Comparison of ENCODE assay signal across 22 mouse cellular contexts in genomic region chr7:75769909-75770308, GRCm38 (mm10).
DNase-seq lines count a peak whose midpoint lies in the region; ATAC-seq lines count a peak whose summit lies in the region.
"Had no signal": no experiment of that assay in that cellular context is flagged by ENCODE, and none has a peak within 500 bp of the region (broad histone marks: within the 10 kb centered on the region; RNA-seq: fewer than 3 reads in every experiment).

No protein-coding gene starts in this region.

- H3K9me3 ChIP-seq in heart, embryonic 10.5 days: no peaks in the 10 kb centered on the region
- no peaks in the 10 kb centered on the region for H3K9me3 ChIP-seq in heart, embryonic 12.5 days (replicated peaks)
- no peaks in the 10 kb centered on the region for H3K9me3 ChIP-seq in megakaryocyte, embryonic 14.5 days
- H3K9me3 ChIP-seq in hindbrain, embryonic 13.5 days: no peaks in the 10 kb centered on the region
- H3K9me3 ChIP-seq: embryonic facial prominence, embryonic 10.5 days; embryonic facial prominence, embryonic 12.5 days; forebrain, embryonic 13.5 days; forebrain, embryonic 15.5 days had no signal

- H3K4me1 ChIP-seq in heart, embryonic 10.5 days: no peaks in the 10 kb centered on the region
- H3K4me1 ChIP-seq in heart, embryonic 12.5 days (replicated peaks): no peaks in the 10 kb centered on the region
- peaks cover 71% of the 10 kb centered on the region for H3K4me1 ChIP-seq in megakaryocyte, embryonic 14.5 days
- no peaks in the 10 kb centered on the region for H3K4me1 ChIP-seq in hindbrain, embryonic 13.5 days (replicated peaks)
- H3K4me1 ChIP-seq: embryonic facial prominence, embryonic 10.5 days; embryonic facial prominence, embryonic 12.5 days; forebrain, embryonic 13.5 days; forebrain, embryonic 15.5 days had no signal

- ATAC-seq in heart, embryonic 12.5 days (ENCODE audit: insufficient number of reproducible peaks, low FRiP score): no peak
- ATAC-seq in megakaryocyte, adult 5-6 weeks (ENCODE audit: poor library complexity, severe bottlenecking): no peak
- no peak for ATAC-seq in hindbrain, embryonic 13.5 days (ENCODE audit: low FRiP score)
- ATAC-seq: activated CD4-positive, CD25-positive, alpha-beta regulatory T cell, adult 4 months; forebrain, embryonic 13.5 days; forebrain, embryonic 15.5 days; forebrain, postnatal 0 days; Patski had no signal

- no peak overlapping the region for H3K4me3 ChIP-seq in heart, embryonic 10.5 days
- no peak overlapping the region for H3K4me3 ChIP-seq in heart, embryonic 12.5 days
- peak overlapping the region; percentile 16 for H3K4me3 ChIP-seq in megakaryocyte, embryonic 14.5 days (replicated peaks)
- H3K4me3 ChIP-seq in hindbrain, embryonic 13.5 days: no peak overlapping the region
- H3K4me3 ChIP-seq: embryonic facial prominence, embryonic 10.5 days; embryonic facial prominence, embryonic 12.5 days; forebrain, embryonic 13.5 days; forebrain, embryonic 15.5 days had no signal

- H3K27ac ChIP-seq in heart, embryonic 10.5 days: no peak overlapping the region
- H3K27ac ChIP-seq in heart, embryonic 12.5 days (ENCODE audit: poor library complexity, severe bottlenecking): no peak overlapping the region
- no peak overlapping the region for H3K27ac ChIP-seq in hindbrain, embryonic 13.5 days
- H3K27ac ChIP-seq: embryonic facial prominence, embryonic 10.5 days; embryonic facial prominence, embryonic 12.5 days; forebrain, embryonic 13.5 days; forebrain, embryonic 15.5 days had no signal

- no peak overlapping the region for H3K9ac ChIP-seq in heart, embryonic 12.5 days
- H3K9ac ChIP-seq in hindbrain, embryonic 13.5 days: no peak overlapping the region
- H3K9ac ChIP-seq: embryonic facial prominence, embryonic 12.5 days; forebrain, embryonic 13.5 days; forebrain, embryonic 15.5 days; forebrain, postnatal 0 days had no signal

- H3K36me3 ChIP-seq in heart, embryonic 10.5 days: peaks cover 34% of the 10 kb centered on the region
- H3K36me3 ChIP-seq in heart, embryonic 12.5 days: peaks cover 40% of the 10 kb centered on the region
- H3K36me3 ChIP-seq in megakaryocyte, embryonic 14.5 days (replicated peaks; ENCODE audit: low read length): peaks cover 62% of the 10 kb centered on the region
- no peaks in the 10 kb centered on the region for H3K36me3 ChIP-seq in hindbrain, embryonic 13.5 days
- H3K36me3 ChIP-seq: forebrain, embryonic 15.5 days had no signal

- no peaks in the 10 kb centered on the region for H3K27me3 ChIP-seq in heart, embryonic 10.5 days (ENCODE audit: insufficient read depth, poor library complexity, severe bottlenecking)
- no peaks in the 10 kb centered on the region for H3K27me3 ChIP-seq in heart, embryonic 12.5 days (replicated peaks)
- no peaks in the 10 kb centered on the region for H3K27me3 ChIP-seq in megakaryocyte, embryonic 14.5 days (replicated peaks)
- H3K27me3 ChIP-seq in hindbrain, embryonic 13.5 days: no peaks in the 10 kb centered on the region
- H3K27me3 ChIP-seq: embryonic facial prominence, embryonic 12.5 days; forebrain, embryonic 13.5 days; forebrain, embryonic 15.5 days; Patski had no signal

- peak; percentile 58 for DNase-seq in heart, embryonic 10.5 days (ENCODE audit: low spot score)
- peak; percentile 43 for DNase-seq in R1 (ENCODE audit: low read depth, low spot score)
- DNase-seq in frontal cortex, postnatal 36 days (ENCODE audit: low spot score in 2 of 2): no peak
- DNase-seq: adrenal gland, adult 8-10 months; adrenal gland, postnatal 14 days; adrenal gland, postnatal 36 days; cerebellum, adult 11-12 months; cerebellum, adult 2 months; cerebellum, adult 9-10 months; cerebellum, postnatal 10 days; cerebellum, postnatal 25 days; forebrain, postnatal 0 days had no signal

- whole genome bisulfite sequencing in heart, embryonic 10.5 days: 89% methylated on average over 9 of the region's 9 CpGs
- WGBS in heart, embryonic 12.5 days: 91% methylated on average over 9 of the region's 9 CpGs
- 84% methylated on average over 9 of the region's 9 CpGs for WGBS in hindbrain, embryonic 13.5 days

- H3K4me2 ChIP-seq in heart, embryonic 12.5 days: no peak overlapping the region
- no peak overlapping the region for H3K4me2 ChIP-seq in hindbrain, embryonic 13.5 days
- H3K4me2 ChIP-seq: embryonic facial prominence, embryonic 12.5 days; forebrain, embryonic 13.5 days; forebrain, embryonic 15.5 days had no signal

Comparison
In these comparisons a context has a peak if more than half of its experiments do, and no peak if none do; other contexts are left out.
1. DNase-seq: peak in heart, embryonic 10.5 days (single experiment) and R1 (single experiment); none in frontal cortex, postnatal 36 days (0 of 2).